Mouse (Mus musculus) liver, postnatal 0 days (tissue): ENCODE data around the gene Emx2. TPM values are rescaled to one million over a fixed set of nuclear protein-coding genes. Genes with fewer than 3 reads are reported as not detected.
A peak's percentile ranks its signal among the peaks of the same experiment; 100 is the strongest.

Experiments
- ATAC-seq: fragments of 200-750 bp; cut with Nextera tagmentation; 2 replicates; pipeline ENCODE4 v1.8.0; 2017; ENCODE audit warnings: mild to moderate bottlenecking, moderate library complexity
- DNase-seq: peaks from one replicate; pipeline ENCODE4 v3.0.0-alpha.2; 2016
- H3K27ac ChIP-seq: fragments of 300-500 bp; sonication (generic); 2 replicates; pipeline ENCODE4 v1.5.1; 2014; ENCODE audit warnings: antibody characterized with exemption, moderate library complexity, mild to moderate bottlenecking, low read depth
- H3K27me3 ChIP-seq: fragments of 300-500 bp; sonication (generic); 2 replicates; pipeline ENCODE4 v1.6.1; 2014; ENCODE audit warnings: low read length, control low read depth, mixed read lengths; ENCODE audit not compliant: insufficient read depth
- H3K36me3 ChIP-seq: fragments of 300-500 bp; sonication (generic); replicated peaks from 2 replicates; pipeline ENCODE4 v1.6.1; 2014; ENCODE audit warnings: mild to moderate bottlenecking, control low read depth, low read length, moderate library complexity, mixed read lengths; ENCODE audit not compliant: insufficient read depth
- H3K4me1 ChIP-seq: fragments of 300-500 bp; sonication (generic); 2 replicates; pipeline ENCODE4 v1.6.1; 2014; ENCODE audit warnings: antibody characterized with exemption, mild to moderate bottlenecking, control low read depth; ENCODE audit not compliant: insufficient read depth
- H3K4me2 ChIP-seq: fragments of 300-500 bp; sonication (generic); 2 replicates; pipeline ENCODE4 v1.6.1; 2014; ENCODE audit warnings: low read depth, mild to moderate bottlenecking, low read length, moderate library complexity, mixed read lengths
- H3K4me3 ChIP-seq: fragments of 300-500 bp; sonication (generic); 2 replicates; pipeline ENCODE4 v1.5.1; 2014; ENCODE audit warnings: low read depth, low read length
- H3K9ac ChIP-seq: fragments of 300-500 bp; sonication (generic); replicated peaks from 2 replicates; pipeline ENCODE4 v1.6.1; 2014; ENCODE audit warnings: mild to moderate bottlenecking, moderate library complexity
- H3K9me3 ChIP-seq: fragments of 300-500 bp; sonication (generic); 2 replicates; pipeline ENCODE4 v1.6.1; 2016; ENCODE audit warnings: mild to moderate bottlenecking, control low read depth, low read length, mixed read lengths
- CTCF ChIP-seq: sonication (generic); IDR thresholded peaks from 2 replicates; pipeline ENCODE4 v1.5.1; 2016; ENCODE audit warnings: antibody characterized with exemption, low read depth
- EP300 ChIP-seq: IDR thresholded peaks from 2 replicates; pipeline ENCODE4 v1.6.1; 2016; ENCODE audit warnings: antibody characterized with exemption, low read depth, mild to moderate bottlenecking
- WGBS: fragments of 180-500 bp; shearing (Covaris S2); extraction: QIAGEN DNeasy Blood & Tissue Kit; methylation state at CpG from one replicate; pipeline ENCODE4 v1.1.7; 2014; ENCODE audit not compliant: insufficient replicate concordance; 5-methylcytosine and 5-hydroxymethylcytosine counted together
- polyA plus RNA-seq: library from polyadenylated mRNA; unstranded; fragments of >200 nt; fragmentation: Nextera tagmentation; extraction: Ambion mirVana; gene quantifications from 2 replicates; pipeline ENCODE4 v1.2.1, GENCODE M21; 2015

Emx2 gene
- polyA plus RNA-seq: not detected in 2 replicates

DNA sequence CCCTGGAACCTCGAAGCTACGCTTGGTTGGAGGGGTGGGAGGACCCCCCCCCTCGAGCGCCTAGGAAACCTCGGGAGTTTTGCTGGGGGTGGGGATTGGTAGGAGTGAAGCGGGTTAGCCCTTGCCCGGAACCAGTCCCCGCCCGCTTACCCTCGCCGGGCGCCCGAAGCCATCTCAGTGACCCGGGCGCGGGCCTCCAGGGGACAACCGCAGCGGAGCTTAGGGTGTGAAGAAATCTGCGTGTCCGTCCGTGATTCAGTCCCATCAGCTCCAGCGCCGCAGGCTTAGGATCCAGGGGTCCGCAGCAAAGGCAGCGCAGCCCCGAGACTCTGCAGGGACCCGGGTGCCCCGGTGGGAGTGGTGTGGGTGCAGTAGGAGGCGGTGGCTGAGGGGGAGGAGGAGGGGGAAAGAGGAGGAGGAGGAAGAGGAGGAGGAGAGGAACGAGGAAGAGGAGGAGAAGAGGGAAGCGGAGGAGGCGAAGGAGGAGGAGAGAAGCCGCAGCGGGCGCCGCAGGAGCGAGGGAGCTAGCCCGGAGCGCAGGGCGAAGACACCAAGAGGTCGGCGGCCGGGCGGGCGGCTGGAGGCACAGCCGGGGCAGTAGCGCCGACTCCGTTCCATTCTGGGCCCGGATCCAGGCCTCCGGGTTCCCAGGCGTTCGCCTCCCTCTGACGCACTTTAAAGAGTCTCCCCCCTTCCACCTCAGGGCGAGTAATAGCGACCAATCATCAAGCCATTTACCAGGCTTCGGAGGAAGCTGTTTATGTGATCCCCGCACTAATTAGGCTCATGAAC is at the start of gene Emx2:
Emx2 (plus strand) TSS at position 422 of the 792 bp plus-strand sequence.
- peak within 1 kb of the TSS; percentile 19; the same call in 1 of the 2 replicates for H3K4me3 ChIP-seq
- ATAC-seq (peak; percentile 29; the same call in 1 of the 2 replicates), DNase-seq (peak; percentile 52)
- no peak within 1 kb of the TSS for H3K9ac ChIP-seq
- H3K9me3 ChIP-seq: no peaks in the 10 kb centered on the region
- no peaks in the 10 kb centered on the region; the same call in none of the 2 replicates for H3K4me1 ChIP-seq
- H3K36me3 ChIP-seq: no peaks in the 10 kb centered on the region
- no peak within 1 kb of the TSS for H3K27ac ChIP-seq
- peak within 1 kb of the TSS; percentile 50 for H3K4me2 ChIP-seq
- peaks cover 100% of the 10 kb centered on the region for H3K27me3 ChIP-seq
- no peak for TF ChIP-seq EP300
- TF ChIP-seq CTCF: no peak
- 1% methylated on average over 56 of the region's 58 CpGs for WGBS

DNA sequence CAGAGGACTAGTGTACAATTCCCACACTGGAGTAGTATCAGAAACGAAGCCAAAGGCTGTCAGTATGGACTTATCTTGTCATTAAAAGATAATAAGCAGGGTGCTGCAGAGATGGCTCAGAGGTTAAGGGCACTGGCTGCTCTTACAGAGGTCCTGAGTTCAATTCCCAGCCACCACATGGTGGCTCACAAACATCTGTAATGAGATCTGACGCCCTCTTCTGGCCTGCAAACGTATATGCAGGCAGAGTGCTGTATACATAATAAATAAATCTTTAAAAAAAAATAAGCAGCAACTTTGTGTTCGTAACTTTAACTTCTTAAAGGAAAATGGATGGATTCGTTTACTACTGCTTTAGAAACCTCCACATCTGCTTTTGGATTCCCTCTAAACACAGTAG is 44.0 kb upstream of the Emx2 start:
- Histone ChIP-seq H3K4me2 (no peak overlapping the region), H3K36me3 (no peaks in the 10 kb centered on the region), H3K27ac (no peak overlapping the region), H3K27me3 (peaks cover 9% of the 10 kb centered on the region; the same call in 1 of the 2 replicates), H3K4me3 (no peak overlapping the region), H3K9ac (no peak overlapping the region), H3K9me3 (no peaks in the 10 kb centered on the region), H3K4me1 (no peaks in the 10 kb centered on the region)
- DNase-seq (no peak), ATAC-seq (no peak)
- 45% methylated on average over 5 of the region's 5 CpGs for WGBS
- no peak for TF ChIP-seq EP300
- TF ChIP-seq CTCF: peak; percentile 16; the same call in 1 of the 2 replicates

DNA sequence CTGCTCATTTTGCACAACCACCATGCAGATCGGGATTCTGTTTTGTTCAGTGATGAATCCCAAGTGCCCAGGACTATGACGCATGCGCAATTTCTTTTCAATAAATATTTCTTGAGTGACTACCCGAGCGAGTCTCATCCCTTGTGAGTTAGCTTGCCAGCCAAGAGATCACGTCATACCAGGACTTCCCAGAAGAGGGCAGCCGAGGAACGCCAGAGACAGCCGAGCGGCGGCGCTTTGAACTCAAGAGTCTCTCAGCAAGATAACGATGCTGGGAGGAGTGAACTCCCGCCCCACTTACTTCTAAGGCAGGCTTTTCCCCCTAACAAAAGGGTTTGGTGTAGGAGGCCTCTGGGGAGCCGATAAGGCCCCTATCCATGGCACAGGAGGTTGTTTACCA is 40.1 kb upstream of the Emx2 start:
- DNase-seq (peak; percentile 88), ATAC-seq (no peak; the same call in 1 of the 2 replicates)
- Histone ChIP-seq H3K27ac (no peak overlapping the region), H3K27me3 (0 out of 2 replicates have a peak, but pooled peaks cover 3% of the 10 kb centered on the region), H3K9ac (no peak overlapping the region), H3K4me3 (no peak overlapping the region), H3K4me1 (no peaks in the 10 kb centered on the region), H3K36me3 (no peaks in the 10 kb centered on the region), H3K9me3 (no peaks in the 10 kb centered on the region), H3K4me2 (no peak overlapping the region)
- TF ChIP-seq EP300 (no peak), CTCF (peak; percentile 80)
- WGBS: 3% methylated on average over 15 of the region's 15 CpGs

- Histone ChIP-seq H3K4me1 (no peaks in the 10 kb centered on the region), H3K9me3 (no peaks in the 10 kb centered on the region), H3K27me3 (0 out of 2 replicates have a peak, but pooled peaks cover 3% of the 10 kb centered on the region), H3K4me3 (no peak overlapping the region), H3K4me2 (no peak overlapping the region), H3K36me3 (no peaks in the 10 kb centered on the region), H3K27ac (no peak overlapping the region), H3K9ac (no peak overlapping the region)
- TF ChIP-seq EP300 (no peak), CTCF (no peak)
- ATAC-seq: no peak
- DNase-seq: no peak
- 65% methylated on average over 6 of the region's 6 CpGs for WGBS
Observed at GRCm38 (mm10) chr19:59418671-59419070, 39.5 kb upstream of the Emx2 start.

- ATAC-seq (no peak), DNase-seq (no peak)
- Histone ChIP-seq H3K27ac (no peak overlapping the region), H3K4me1 (no peaks in the 10 kb centered on the region), H3K27me3 (0 out of 2 replicates have a peak, but pooled peaks cover 5% of the 10 kb centered on the region), H3K4me3 (no peak overlapping the region), H3K4me2 (no peak overlapping the region), H3K9me3 (no peaks in the 10 kb centered on the region), H3K9ac (no peak overlapping the region), H3K36me3 (no peaks in the 10 kb centered on the region)
- TF ChIP-seq EP300: no peak
- no peak for TF ChIP-seq CTCF
- 14% methylated on average over 8 of the region's 8 CpGs for WGBS
Observed at GRCm38 (mm10) chr19:59422393-59422792, 35.8 kb upstream of the Emx2 start.

DNA sequence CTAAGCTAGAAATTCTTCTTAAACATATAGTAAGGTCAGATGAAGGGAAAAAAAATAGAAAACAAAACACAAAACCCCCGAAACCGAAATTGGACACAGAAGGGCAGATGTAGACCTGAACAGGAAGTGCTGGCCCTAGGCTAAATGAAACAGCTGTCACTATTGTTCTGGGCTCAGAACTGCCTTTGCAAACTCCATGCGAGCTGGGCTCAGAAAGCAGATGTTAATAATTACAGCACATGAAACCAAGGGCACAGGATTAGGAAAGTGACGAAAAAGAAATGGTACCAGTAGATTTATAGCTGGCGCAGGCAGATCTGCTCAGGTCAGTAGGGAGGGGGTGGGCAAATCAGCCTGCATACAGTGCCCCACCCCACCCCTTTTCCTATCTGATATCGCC is 34.5 kb upstream of the Emx2 start:
- 49% methylated on average over 6 of the region's 6 CpGs for WGBS
- TF ChIP-seq EP300: no peak
- TF ChIP-seq CTCF: no peak
- Histone ChIP-seq H3K4me1 (no peaks in the 10 kb centered on the region), H3K9me3 (peaks cover 4% of the 10 kb centered on the region; the same call in 1 of the 2 replicates), H3K27me3 (0 out of 2 replicates have a peak, but pooled peaks cover 2% of the 10 kb centered on the region), H3K27ac (no peak overlapping the region), H3K9ac (no peak overlapping the region), H3K36me3 (no peaks in the 10 kb centered on the region), H3K4me3 (no peak overlapping the region), H3K4me2 (no peak overlapping the region)
- no peak for ATAC-seq
- DNase-seq: no peak
